21 mouse cellular contexts compared by ENCODE assay signal in the genomic region with DNA sequence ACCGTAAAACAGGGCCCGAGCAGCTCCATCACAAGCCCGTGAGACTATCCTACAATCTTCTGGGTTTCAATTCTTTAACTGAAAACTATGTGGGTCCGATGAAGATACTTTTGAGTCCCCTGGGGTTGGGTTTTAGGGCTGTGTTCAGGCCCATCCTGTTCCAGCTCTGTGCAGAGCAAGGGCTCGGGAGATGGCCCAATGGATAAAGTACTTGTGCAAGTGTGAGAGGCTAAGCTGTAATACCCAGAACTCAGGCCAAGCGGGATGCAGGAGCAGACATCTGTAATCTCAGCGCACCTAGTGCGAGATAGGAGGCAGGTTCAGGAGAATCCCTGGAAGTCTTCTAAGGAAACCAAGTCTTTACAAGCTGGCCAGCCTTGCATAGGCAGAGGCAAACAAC.
"Had no signal": no experiment of that assay in that cellular context is flagged by ENCODE, and none has a peak within 500 bp of the region (broad histone marks: within the 10 kb centered on the region; RNA-seq: fewer than 3 reads in every experiment).

No protein-coding gene starts in this region.

- H3K9me3 ChIP-seq: limb, embryonic 12.5 days; limb, embryonic 15.5 days; liver, embryonic 13.5 days; neural tube, embryonic 12.5 days; stomach, embryonic 15.5 days had no signal

- H3K9ac ChIP-seq: limb, embryonic 12.5 days; limb, embryonic 15.5 days; liver, embryonic 13.5 days; neural tube, embryonic 12.5 days; stomach, embryonic 15.5 days had no signal

- H3K4me3 ChIP-seq: limb, embryonic 12.5 days; limb, embryonic 15.5 days; liver, embryonic 13.5 days; neural tube, embryonic 12.5 days; stomach, embryonic 15.5 days had no signal

- H3K27ac ChIP-seq: limb, embryonic 12.5 days; liver, embryonic 13.5 days; neural tube, embryonic 12.5 days; stomach, embryonic 15.5 days had no signal

- DNase-seq: kidney, adult 18-20 months; kidney, adult 9 months; kidney, postnatal 14 days; kidney, postnatal 4 days; left cerebral cortex, postnatal 4 days; liver, embryonic 13.5 days; lung, adult 2 months; lung, postnatal 14 days; lung, postnatal 4 days; midbrain, embryonic 14.5 days; retina, postnatal 1 day; right cerebral cortex, postnatal 25 days; spleen, adult 18-20 months; thymus, adult 2 months; thymus, postnatal 14 days; thymus, postnatal 4 days had no signal

- H3K4me1 ChIP-seq: neural tube, embryonic 12.5 days; stomach, embryonic 15.5 days had no signal

- H3K27me3 ChIP-seq: limb, embryonic 12.5 days; limb, embryonic 15.5 days; liver, embryonic 13.5 days; neural tube, embryonic 12.5 days; stomach, embryonic 15.5 days had no signal

- H3K4me2 ChIP-seq: limb, embryonic 12.5 days; limb, embryonic 15.5 days; liver, embryonic 13.5 days; midbrain, embryonic 11.5 days; neural tube, embryonic 12.5 days; stomach, embryonic 15.5 days had no signal

- H3K36me3 ChIP-seq: limb, embryonic 15.5 days; liver, embryonic 13.5 days; neural tube, embryonic 12.5 days; stomach, embryonic 15.5 days had no signal
